Mouse (Mus musculus): ENCODE results near the gene B3gnt9. TPM values are rescaled to one million over a fixed set of nuclear protein-coding genes. Genes with fewer than 3 reads are reported as not detected.
"Not testable (repeated sequence)": the region's sequence is repeated elsewhere in the genome, so short reads cannot be mapped to it uniquely, and the experiment has no call there.

The B3gnt9 gene
- total RNA-seq, 2 experiments from 2014 or later, result 3.0 to 3.8 TPM

DNA sequence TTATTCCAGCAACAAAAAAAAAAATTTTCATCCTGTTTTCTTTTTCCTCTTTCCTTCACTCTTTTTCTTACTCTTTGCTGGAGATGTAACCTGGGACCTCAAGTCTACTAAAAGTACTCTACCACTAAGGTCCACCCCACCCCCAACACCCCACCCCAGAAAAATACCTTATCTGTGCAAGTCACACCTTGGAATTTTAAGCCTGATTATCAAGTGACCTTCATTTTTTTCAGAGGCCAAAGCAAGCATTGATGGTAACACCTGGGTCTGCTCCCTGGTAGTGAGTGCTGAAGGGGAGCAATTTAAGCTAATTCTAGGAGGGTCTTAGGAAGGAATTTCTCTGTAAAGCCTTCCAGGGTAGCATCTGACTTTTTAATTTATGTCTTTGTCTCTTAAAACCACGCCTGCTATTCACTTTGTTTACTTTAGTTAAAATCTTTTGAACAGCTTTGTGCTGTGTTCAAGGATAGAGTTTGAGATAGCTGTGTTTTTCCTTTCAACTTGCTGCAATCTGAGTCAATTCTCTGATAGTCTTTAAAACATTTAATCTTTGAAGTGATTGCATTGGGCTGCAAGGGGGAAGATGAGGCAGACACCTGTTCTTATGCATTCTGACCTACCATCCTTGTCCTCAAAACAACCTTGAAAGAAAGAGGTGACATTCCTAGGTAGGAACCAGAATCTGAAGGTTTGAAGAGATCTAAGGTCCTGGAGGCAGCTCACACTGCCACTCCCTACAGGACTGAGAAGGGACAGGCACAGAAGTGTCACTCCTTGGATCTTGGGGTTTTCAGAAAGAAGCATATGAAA, 21.6 kb downstream of the B3gnt9 start:
- no peak for DNase-seq (ENCODE audit: extremely low spot score in 1 of 2, low spot score in 2 of 2)
- intact Hi-C loops (cut with DNase I), result loop anchor here (2.0 kb wide), 1 partner anchor 17 kb away; no protein-coding TSS in a partner anchor

GRCm38 (mm10) chr8:105232321-105232693, 22.6 kb downstream of the B3gnt9 start:
- intact Hi-C loops (cut with DNase I), result loop anchor here (2.0 kb wide), 1 partner anchor 18 kb away; no protein-coding TSS in a partner anchor
- not testable (repeated sequence) for DNase-seq (ENCODE audit: extremely low spot score in 1 of 2, low spot score in 2 of 2)

- DNase-seq (ENCODE audit: extremely low spot score in 1 of 2, low spot score in 2 of 2), result no peak
- intact Hi-C loops (cut with DNase I), result loop anchor here (2.0 kb wide), 1 partner anchor 19 kb away; no protein-coding TSS in a partner anchor
Measured at GRCm38 (mm10) chr8:105231503-105232320, 23.2 kb downstream of the B3gnt9 start.

- no peak for DNase-seq (ENCODE audit: extremely low spot score in 1 of 2, low spot score in 2 of 2)
- intact Hi-C loops (cut with DNase I), result loop anchor here (10.0 kb wide), 2 partner anchors 281 to 481 kb away; partner anchors contain the start of gene Ces2f
Measured at GRCm38 (mm10) chr8:105225917-105226316, 29.0 kb downstream of the B3gnt9 start.

- intact Hi-C loops (cut with DNase I), result loop anchor here (10.0 kb wide), 2 partner anchors 280 to 480 kb away; partner anchors contain the start of gene Ces2f
Measured at GRCm38 (mm10) chr8:105225272-105225593, 29.7 kb downstream of the B3gnt9 start.

DNA sequence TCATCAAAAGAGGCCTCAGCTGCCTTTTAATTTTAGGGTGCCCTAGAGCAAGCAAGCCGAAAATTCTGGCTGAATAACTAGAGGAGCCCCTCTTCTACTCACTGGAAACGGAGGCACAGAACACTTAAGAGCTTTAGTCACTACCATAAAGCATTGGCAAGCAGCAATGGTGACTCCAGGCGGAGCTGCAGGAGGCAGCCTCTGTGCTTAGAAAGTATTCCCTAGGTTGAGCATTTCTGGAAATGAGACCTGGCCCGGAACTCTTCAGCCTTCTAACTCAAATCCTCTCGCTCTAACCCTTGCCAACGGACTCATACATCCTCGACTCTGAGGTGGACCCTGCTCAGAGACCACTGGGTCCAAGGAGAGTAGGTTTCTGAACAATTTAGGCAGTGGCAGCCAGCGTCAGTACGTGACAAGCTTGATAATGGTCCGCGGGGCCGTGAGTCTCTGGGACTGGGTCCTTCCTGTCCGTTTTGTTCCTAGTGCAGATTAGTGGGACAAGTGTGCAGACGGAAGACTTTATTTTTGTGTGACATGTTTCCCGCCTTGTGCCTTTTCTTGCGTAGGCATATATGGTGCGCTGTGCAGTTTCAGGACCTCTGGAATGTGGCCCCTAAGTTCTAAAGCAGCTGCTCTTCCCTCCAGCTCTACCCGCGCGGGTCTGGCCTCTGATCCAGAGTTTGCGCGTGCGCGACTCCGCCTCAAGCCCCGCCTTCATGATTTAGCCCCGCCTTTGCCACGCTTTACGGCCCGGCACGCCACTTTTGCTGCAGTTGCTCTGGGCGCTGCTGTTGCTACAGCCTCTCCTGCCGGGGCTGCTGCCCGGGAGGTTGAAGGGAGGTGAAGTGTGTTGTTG, 30.3 kb downstream of the B3gnt9 start, which contains the start of gene D230025D16Rik:
TSS of gene D230025D16Rik (plus strand) at position 733 of the 859 bp plus-strand sequence.
- intact Hi-C loops (cut with DNase I), result loop anchor here (10.0 kb wide), 2 partner anchors 280 to 480 kb away; partner anchors contain the start of gene Ces2f

More at GRCm38 (mm10) chr8:105225272-105225593, 29.7 kb downstream of the B3gnt9 start:
- no peak for DNase-seq (ENCODE audit: extremely low spot score in 1 of 2, low spot score in 2 of 2)

GRCm38 (mm10) chr8:105223850-105224249, 31.1 kb downstream of the B3gnt9 start:
- no peak for DNase-seq (ENCODE audit: extremely low spot score in 1 of 2, low spot score in 2 of 2)
- intact Hi-C loops (cut with DNase I), result loop anchor here (10.0 kb wide), 2 partner anchors 279 to 479 kb away; partner anchors contain the start of gene Ces2f

More for the DNA sequence above, 30.3 kb downstream of the B3gnt9 start, which contains the start of gene D230025D16Rik:
- DNase-seq (ENCODE audit: extremely low spot score in 1 of 2, low spot score in 2 of 2), result peak; percentile 90 to 95

- peak in 1 of 2 experiments; percentile 61 for DNase-seq (ENCODE audit: extremely low spot score in 1 of 2, low spot score in 2 of 2)
- intact Hi-C loops (cut with DNase I), result loop anchor here (5.0 kb wide), 4 partner anchors 46 to 561 kb away; partner anchors contain the start of gene Cbfb
Measured at GRCm38 (mm10) chr8:105217926-105218522, 36.9 kb downstream of the B3gnt9 start.

- intact Hi-C loops (cut with DNase I), result no loop called here
- DNase-seq (ENCODE audit: extremely low spot score in 1 of 2, low spot score in 2 of 2), result no peak
Measured at GRCm38 (mm10) chr8:105214104-105214503, 40.8 kb downstream of the B3gnt9 start.

DNA sequence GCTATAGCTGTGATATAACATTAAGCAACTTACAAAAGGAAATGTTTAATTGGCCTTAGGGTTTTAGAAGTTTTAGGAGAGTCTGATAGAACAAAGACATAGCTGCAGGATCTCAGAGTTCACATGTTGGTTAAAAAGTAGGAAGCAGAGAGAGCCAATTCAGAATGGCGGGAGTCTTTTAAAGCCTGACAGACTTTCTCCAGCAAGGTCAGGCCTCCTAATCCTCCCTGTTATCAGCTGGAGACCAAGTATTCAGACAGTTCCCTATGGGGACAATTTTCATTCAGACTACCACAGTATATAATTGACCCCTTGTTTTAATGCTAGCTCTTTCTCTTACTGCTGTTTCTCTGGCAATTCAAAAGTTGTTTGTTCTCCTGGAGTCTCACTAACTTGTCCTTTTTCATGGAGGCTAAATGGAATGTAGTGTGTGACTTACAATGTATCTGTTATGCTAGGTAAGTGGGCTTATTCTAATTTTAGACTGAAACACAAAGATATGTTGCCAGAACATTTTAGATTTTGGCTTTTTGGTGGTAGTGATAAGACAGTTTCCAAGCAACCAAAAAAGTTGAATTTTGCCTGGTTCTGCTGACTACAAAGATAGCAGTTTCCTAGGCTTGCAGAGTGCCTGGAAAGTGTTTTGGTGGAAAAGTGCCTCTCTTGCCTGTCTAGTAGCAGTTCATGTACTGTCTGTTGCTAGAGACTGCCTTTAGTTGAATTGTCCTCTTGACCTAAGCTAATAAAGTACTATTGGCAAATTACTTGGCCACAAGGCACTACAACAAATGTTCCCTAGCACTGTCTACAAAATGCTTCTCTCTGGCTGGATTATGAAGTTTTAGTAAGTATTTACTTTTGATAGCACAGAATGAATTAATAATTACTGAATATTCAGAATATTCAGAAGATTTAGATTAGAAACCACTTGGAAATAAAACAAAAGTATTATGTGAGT, 45.5 kb downstream of the B3gnt9 start:
- intact Hi-C loops (cut with DNase I), result no loop called here
- DNase-seq (ENCODE audit: extremely low spot score in 1 of 2, low spot score in 2 of 2), result no peak

- intact Hi-C loops (cut with DNase I), result no loop called here
- DNase-seq (ENCODE audit: extremely low spot score in 1 of 2, low spot score in 2 of 2), result no peak
Measured at GRCm38 (mm10) chr8:105207675-105208273, 47.2 kb downstream of the B3gnt9 start.

DNA sequence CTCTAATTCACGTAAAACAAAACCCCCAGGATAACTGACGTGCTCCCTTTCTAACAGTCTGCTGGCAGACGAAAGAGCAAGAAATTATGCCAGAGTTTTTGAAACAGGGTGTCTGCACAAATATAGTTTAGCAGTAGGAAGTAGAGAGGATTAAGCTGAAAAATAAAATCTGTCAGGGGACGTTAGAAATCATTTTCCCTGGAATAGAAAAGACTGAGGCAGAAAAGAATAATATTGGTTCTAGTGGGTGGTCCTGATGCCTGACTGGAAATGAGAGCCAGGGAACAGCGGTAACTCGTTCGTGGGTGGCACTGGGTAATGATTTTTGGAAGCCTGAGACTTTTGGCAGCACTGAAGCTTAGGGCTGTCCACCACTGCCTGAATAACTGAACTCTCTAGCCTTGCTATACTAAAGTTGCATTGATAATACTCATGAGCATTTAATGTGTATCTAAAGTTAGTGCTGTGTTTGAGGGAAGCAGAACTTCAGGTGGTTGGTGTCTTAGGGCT, 48.1 kb downstream of the B3gnt9 start:
- intact Hi-C loops (cut with DNase I), result no loop called here
- DNase-seq (ENCODE audit: extremely low spot score in 1 of 2, low spot score in 2 of 2), result no peak

DNA sequence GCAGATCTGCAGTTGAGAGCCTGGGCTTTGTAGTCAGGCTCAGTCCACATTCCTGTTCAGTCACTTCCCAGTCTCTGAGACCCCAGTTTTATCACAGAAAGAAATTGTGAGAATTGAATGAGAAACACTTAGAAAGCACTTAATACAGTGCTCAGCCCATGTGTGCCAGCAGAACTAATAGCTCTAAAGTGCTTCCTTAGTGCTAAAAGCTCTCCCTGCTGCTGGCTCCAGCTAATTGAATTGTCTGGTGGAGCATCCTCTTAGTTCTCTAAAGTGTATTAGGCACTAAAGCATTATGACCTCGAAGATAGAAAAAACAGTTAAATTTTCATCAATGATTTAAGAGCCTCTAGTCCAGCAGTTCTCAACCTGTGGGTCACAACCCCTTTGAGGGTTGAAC, 49.2 kb downstream of the B3gnt9 start:
- intact Hi-C loops (cut with DNase I), result no loop called here
- DNase-seq (ENCODE audit: extremely low spot score in 1 of 2, low spot score in 2 of 2), result no peak

All from left cerebral cortex, postnatal 10 days (tissue).